Mouse (Mus musculus) CH12.LX (cell line): ENCODE results near the gene Tmem274. TPM values are rescaled to one million over a fixed set of nuclear protein-coding genes. Genes with fewer than 3 reads are reported as not detected.

Experiments
- DNase-seq: peaks from one replicate; pipeline ENCODE4 v3.0.0-alpha.2; 2013; ENCODE audit errors: extremely low read depth
- H3K27ac ChIP-seq: 2 replicates; pipeline ENCODE4 v1.5.1; 2012; ENCODE audit warnings: low read depth, mild to moderate bottlenecking, control low read depth, moderate library complexity; ENCODE audit not compliant: insufficient read depth
- H3K27me3 ChIP-seq: replicated peaks from 2 replicates; pipeline ENCODE3; 2012; ENCODE audit warnings: inconsistent platforms
- H3K36me3 ChIP-seq, 2 experiments: replicated peaks in 1 of 2; 2 replicates each; pipeline versions ENCODE3 to v1.6.1; 2012; ENCODE audit warnings: inconsistent platforms in 1 of 2, low read length in 1 of 2, mild to moderate bottlenecking in 1 of 2, mixed read lengths in 1 of 2, moderate library complexity in 1 of 2; ENCODE audit not compliant: control insufficient read depth in 1 of 2, insufficient read depth in 1 of 2
- H3K4me1 ChIP-seq, 2 experiments: 2 replicates each; pipeline ENCODE4 v1.6.1; 2012; ENCODE audit warnings: inconsistent platforms in 1 of 2, moderate library complexity in 1 of 2; ENCODE audit not compliant: insufficient read depth in 2 of 2, control insufficient read depth in 1 of 2
- H3K4me2 ChIP-seq: 2 replicates; pipeline ENCODE4 v1.6.1; 2012; ENCODE audit warnings: low read depth, mild to moderate bottlenecking, control low read depth; ENCODE audit not compliant: poor library complexity, insufficient read depth, severe bottlenecking
- H3K4me3 ChIP-seq, 3 experiments: fragments of 150-350 bp in 1 of 3; sonication (generic) in 1 of 3; replicated peaks in 1 of 3; 2 replicates each; pipeline versions ENCODE3 to v1.5.1; 2011 to 2012; ENCODE audit warnings: low read depth in 2 of 3, low read length in 2 of 3, mild to moderate bottlenecking in 2 of 3, moderate library complexity in 2 of 3, control low read depth in 1 of 3, improper control_type of control experiment in 1 of 3, inconsistent platforms in 1 of 3, mixed read lengths in 1 of 3; ENCODE audit not compliant: poor library complexity in 1 of 3
- H3K79me2 ChIP-seq: replicated peaks from 2 replicates; pipeline ENCODE4 v1.6.1; 2012; ENCODE audit warnings: mild to moderate bottlenecking, moderate library complexity; ENCODE audit not compliant: control insufficient read depth, poor library complexity, insufficient read depth, severe bottlenecking; ENCODE audit errors: extremely low read depth
- H3K9ac ChIP-seq: 2 replicates; pipeline ENCODE4 v1.6.1; 2012; ENCODE audit warnings: low read depth, mild to moderate bottlenecking, control low read depth, moderate library complexity; ENCODE audit not compliant: insufficient read depth
- H3K9me3 ChIP-seq: replicated peaks from 2 replicates; pipeline ENCODE3; 2012; ENCODE audit warnings: low read length, inconsistent platforms, mixed read lengths
- BHLHE40 ChIP-seq: IDR thresholded peaks from 2 replicates; pipeline ENCODE4 v1.6.1; 2011; ENCODE audit warnings: mild to moderate bottlenecking, low read depth, low read length, improper control_type of control experiment
- CHD1 ChIP-seq: IDR thresholded peaks from 2 replicates; pipeline ENCODE4 v1.6.1; 2012; ENCODE audit warnings: low read depth, low read length, improper control_type of control experiment, inconsistent platforms
- CHD2 ChIP-seq: IDR thresholded peaks from 2 replicates; pipeline ENCODE4 v1.6.1; 2011; ENCODE audit warnings: low read length, improper control_type of control experiment
- CTCF ChIP-seq, 2 experiments: IDR thresholded peaks in 1 of 2; conservative IDR thresholded peaks in 1 of 2; 2 replicates each; pipeline ENCODE4 v1.5.1; 2011 to 2012; ENCODE audit warnings: low read depth in 2 of 2, low read length in 2 of 2, improper control_type of control experiment in 1 of 2, inconsistent platforms in 1 of 2, mild to moderate bottlenecking in 1 of 2, moderate library complexity in 1 of 2
- E2F4 ChIP-seq: IDR thresholded peaks from 2 replicates; pipeline ENCODE4 v1.6.1; 2011; ENCODE audit warnings: low read depth, low read length, improper control_type of control experiment; ENCODE audit not compliant: insufficient replicate concordance
- ELF1 ChIP-seq: IDR thresholded peaks from 2 replicates; pipeline ENCODE4 v1.6.1; 2014; ENCODE audit warnings: low read depth, mild to moderate bottlenecking, inconsistent platforms, low read length, improper control_type of control experiment
- EP300 ChIP-seq: IDR thresholded peaks from 2 replicates; pipeline ENCODE4 v1.6.1; 2011; ENCODE audit warnings: low read length, improper control_type of control experiment
- ETS1 ChIP-seq: conservative IDR thresholded peaks from 2 replicates; pipeline ENCODE4 v1.6.1; 2012; ENCODE audit warnings: low read depth, mild to moderate bottlenecking, inconsistent platforms, low read length, improper control_type of control experiment, moderate library complexity
- GABPA ChIP-seq: IDR thresholded peaks from 2 replicates; pipeline ENCODE4 v1.6.1; 2012; ENCODE audit warnings: low read depth, low read length, improper control_type of control experiment, inconsistent platforms; ENCODE audit not compliant: insufficient replicate concordance
- HCFC1 ChIP-seq: IDR thresholded peaks from 2 replicates; pipeline ENCODE4 v1.6.1; 2012; ENCODE audit warnings: low read depth, mild to moderate bottlenecking, inconsistent platforms, low read length, improper control_type of control experiment
- IRF4 ChIP-seq: IDR thresholded peaks from 2 replicates; pipeline ENCODE4 v1.6.1; 2014; ENCODE audit warnings: low read depth, mild to moderate bottlenecking, inconsistent platforms, low read length, improper control_type of control experiment
- JUN ChIP-seq: IDR thresholded peaks from 2 replicates; pipeline ENCODE4 v1.6.1; 2011; ENCODE audit warnings: low read depth, mild to moderate bottlenecking, low read length, improper control_type of control experiment, moderate library complexity; ENCODE audit not compliant: insufficient read depth
- JUND ChIP-seq: conservative IDR thresholded peaks from 2 replicates; pipeline ENCODE4 v1.6.1; 2011; ENCODE audit warnings: low read depth, low read length, improper control_type of control experiment
- KAT2A ChIP-seq: IDR thresholded peaks from 2 replicates; pipeline ENCODE4 v1.6.1; 2012; ENCODE audit warnings: low read length, improper control_type of control experiment, inconsistent platforms; ENCODE audit not compliant: insufficient replicate concordance
- MAFK ChIP-seq: IDR thresholded peaks from 2 replicates; pipeline ENCODE4 v1.6.1; 2011; ENCODE audit warnings: low read length, improper control_type of control experiment; ENCODE audit not compliant: insufficient replicate concordance
- MAX ChIP-seq: IDR thresholded peaks from 2 replicates; pipeline ENCODE4 v1.6.1; 2011; ENCODE audit warnings: low read length, improper control_type of control experiment
- MAZ ChIP-seq: IDR thresholded peaks from 2 replicates; pipeline ENCODE4 v1.6.1; 2012; ENCODE audit warnings: low read depth, mild to moderate bottlenecking, inconsistent platforms, low read length, improper control_type of control experiment, moderate library complexity
- MEF2A ChIP-seq: IDR thresholded peaks from 2 replicates; pipeline ENCODE4 v1.6.1; 2014; ENCODE audit warnings: low read depth, mild to moderate bottlenecking, inconsistent platforms, low read length, improper control_type of control experiment, borderline replicate concordance
- MXI1 ChIP-seq: IDR thresholded peaks from 2 replicates; pipeline ENCODE4 v1.6.1; 2011; ENCODE audit warnings: mild to moderate bottlenecking, low read depth, low read length, improper control_type of control experiment
- MYC ChIP-seq: IDR thresholded peaks from 2 replicates; pipeline ENCODE4 v1.6.1; 2011; ENCODE audit warnings: low read depth, mild to moderate bottlenecking, improper control_type of control experiment, low read length
- NELFE ChIP-seq: IDR thresholded peaks from 2 replicates; pipeline ENCODE4 v1.6.1; 2011; ENCODE audit warnings: low read depth, low read length, improper control_type of control experiment
- NRF1 ChIP-seq: IDR thresholded peaks from 2 replicates; pipeline ENCODE4 v1.6.1; 2014; ENCODE audit warnings: low read depth, mild to moderate bottlenecking, inconsistent platforms, low read length, improper control_type of control experiment, moderate library complexity
- PAX5 ChIP-seq: IDR thresholded peaks from 2 replicates; pipeline ENCODE4 v1.6.1; 2012; ENCODE audit warnings: low read length, inconsistent platforms, mixed read lengths
- POLR2A ChIP-seq: IDR thresholded peaks from 2 replicates; pipeline ENCODE4 v1.6.1; 2011; ENCODE audit warnings: low read depth, mild to moderate bottlenecking, improper control_type of control experiment, low read length
- POLR2AphosphoS2 ChIP-seq: IDR thresholded peaks from 2 replicates; pipeline ENCODE4 v1.6.1; 2011; ENCODE audit warnings: low read depth, low read length, improper control_type of control experiment
- RCOR1 ChIP-seq: conservative IDR thresholded peaks from 2 replicates; pipeline ENCODE4 v1.6.1; 2012; ENCODE audit warnings: low read depth, mild to moderate bottlenecking, inconsistent platforms, low read length, improper control_type of control experiment
- SIN3A ChIP-seq: IDR thresholded peaks from 2 replicates; pipeline ENCODE4 v1.6.1; 2012; ENCODE audit warnings: low read length, improper control_type of control experiment, inconsistent platforms
- SMC3 ChIP-seq: IDR thresholded peaks from 2 replicates; pipeline ENCODE4 v1.6.1; 2011; ENCODE audit warnings: low read depth, low read length, improper control_type of control experiment
- TBP ChIP-seq: conservative IDR thresholded peaks from 2 replicates; pipeline ENCODE4 v1.6.1; 2011; ENCODE audit warnings: low read depth, low read length, improper control_type of control experiment
- TCF12 ChIP-seq: IDR thresholded peaks from 2 replicates; pipeline ENCODE4 v1.6.1; 2014; ENCODE audit warnings: low read depth, mild to moderate bottlenecking, inconsistent platforms, low read length, improper control_type of control experiment
- UBTF ChIP-seq: IDR thresholded peaks from 2 replicates; pipeline ENCODE4 v1.6.1; 2012; ENCODE audit warnings: low read depth, mild to moderate bottlenecking, inconsistent platforms, low read length, improper control_type of control experiment, moderate library complexity
- USF1 ChIP-seq: IDR thresholded peaks from 2 replicates; pipeline ENCODE4 v1.6.1; 2014; ENCODE audit warnings: low read depth, mild to moderate bottlenecking, inconsistent platforms, low read length, improper control_type of control experiment
- ZC3H11A ChIP-seq: IDR thresholded peaks from 2 replicates; pipeline ENCODE4 v1.6.1; 2012; ENCODE audit warnings: low read depth, mild to moderate bottlenecking, inconsistent platforms, low read length, improper control_type of control experiment
- ZKSCAN1 ChIP-seq: IDR thresholded peaks from 2 replicates; pipeline ENCODE4 v1.6.1; 2012; ENCODE audit warnings: low read depth, inconsistent platforms, low read length, improper control_type of control experiment, borderline replicate concordance
- ZMIZ1 ChIP-seq: IDR thresholded peaks from 2 replicates; pipeline ENCODE4 v1.6.1; 2012; ENCODE audit warnings: low read depth, mild to moderate bottlenecking, inconsistent platforms, low read length, improper control_type of control experiment
- ZNF384 ChIP-seq: IDR thresholded peaks from 2 replicates; pipeline ENCODE4 v1.6.1; 2012; ENCODE audit warnings: low read depth, low read length, improper control_type of control experiment, inconsistent platforms
- dilution Hi-C: fragments of 300-500 bp; cut with MboI; formaldehyde crosslinking; loops from 2 replicates; pipeline ENCODE4 v1.14.3; 2020; ENCODE audit warnings: low sequenced_read_pairs; ENCODE audit not compliant: extremely low pct_unique_long_range_greater_than_20kb, extremely low pct_ligation_motif_present
- in situ Hi-C: fragments of 300-500 bp; cut with MboI; formaldehyde crosslinking; loops from 3 replicates; pipeline ENCODE4 v1.14.3; 2019; ENCODE audit warnings: low sequenced_read_pairs, low pct_ligation_motif_present, low pct_unique_long_range_greater_than_20kb, mixed read lengths
- polyA plus RNA-seq: library from polyadenylated mRNA; unstranded; fragments of >175 nt; gene quantifications from 2 replicates; pipeline ENCODE4 v1.2.1, GENCODE M21; 2012; ENCODE audit warnings: low read depth; ENCODE audit not compliant: insufficient read length
- total RNA-seq, 2 experiments: library from RNA; depleted of rRNA; stranded (reverse); fragments of 300-350 nt in 1 of 2; fragments of >200 nt in 1 of 2; gene quantifications; 2 replicates each; pipeline ENCODE4 v1.2.3; 2012 to 2014

Tmem274 gene
- total and polyA plus RNA-seq, 3 experiments = not detected

DNA sequence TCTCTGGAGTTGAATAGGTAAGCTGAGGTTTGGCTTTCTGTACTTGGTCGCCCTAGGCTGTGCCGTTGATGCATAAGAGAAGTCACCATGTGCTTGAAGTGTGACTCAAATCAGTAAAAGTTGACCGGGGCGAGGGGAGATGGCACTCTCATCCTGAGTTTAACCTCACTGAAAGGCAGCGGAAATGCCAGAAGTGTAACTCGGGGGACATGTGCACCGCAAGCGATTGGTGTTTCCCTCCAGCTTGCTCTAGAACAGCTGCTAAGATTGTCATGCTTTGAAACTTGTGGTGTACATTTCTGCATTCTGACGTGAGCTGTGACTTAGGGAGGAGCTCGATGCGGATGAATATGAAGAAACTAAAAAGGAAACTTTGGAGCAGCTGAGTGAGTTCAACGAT lies 10.6 kb downstream of the Tmem274 start:
- Histone ChIP-seq H3K4me1 (peaks cover 5 to 35% of the 10 kb centered on the region in 2 experiments; a peak in 3 of 4 replicates), H3K9me3 (peaks cover 9% of the 10 kb centered on the region), H3K4me3 (peak overlapping the region in 2 of 3 experiments; percentile 26 to 91), H3K79me2 (peaks cover 21% of the 10 kb centered on the region), H3K36me3 (peaks cover 37 to 52% of the 10 kb centered on the region in 2 experiments), H3K27ac (peak overlapping the region; percentile 63), H3K9ac (no peak overlapping the region; the same call in 1 of the 2 replicates), H3K27me3 (no peaks in the 10 kb centered on the region), H3K4me2 (peak overlapping the region; percentile 90)
- in situ Hi-C loops (no loop called here), dilution Hi-C loops (no loop called here)
- peak; percentile 86 for DNase-seq
- no peak for TF ChIP-seq GABPA
- TF ChIP-seq TCF12 = peak; percentile 78
- TF ChIP-seq ZNF384 = no peak
- TF ChIP-seq POLR2A = peak; percentile 48; the same call in 1 of the 2 replicates
- TF ChIP-seq KAT2A = no peak
- TF ChIP-seq MAZ = peak; percentile 59; the same call in 1 of the 2 replicates
- no peak for TF ChIP-seq TBP
- TF ChIP-seq CHD1 = no peak
- peak; percentile 98 for TF ChIP-seq ETS1
- peak; percentile 50 for TF ChIP-seq HCFC1
- peak; percentile 97 for TF ChIP-seq MAX
- no peak for TF ChIP-seq POLR2AphosphoS2
- no peak for TF ChIP-seq ZKSCAN1
- peak; percentile 98 for TF ChIP-seq SIN3A
- TF ChIP-seq RCOR1 = 0 out of 2 replicates have a peak, but pooled peaks have one; percentile 68
- peak; percentile 46; the same call in 1 of the 2 replicates for TF ChIP-seq MAFK
- TF ChIP-seq BHLHE40 = peak; percentile 89
- no peak for TF ChIP-seq UBTF
- 0 out of 2 replicates have a peak, but pooled peaks have one; percentile 27 for TF ChIP-seq ZMIZ1
- TF ChIP-seq CHD2 = peak; percentile 44; the same call in 1 of the 2 replicates
- TF ChIP-seq MEF2A = peak; percentile 69
- peak; percentile 25 for TF ChIP-seq JUN
- peak; percentile 61; the same call in 1 of the 2 replicates for TF ChIP-seq ELF1
- TF ChIP-seq EP300 = no peak; the same call in none of the 2 replicates
- TF ChIP-seq JUND = peak; percentile 87
- no peak for TF ChIP-seq E2F4
- TF ChIP-seq PAX5 = no peak
- peak; percentile 97 for TF ChIP-seq MYC
- TF ChIP-seq NRF1 = no peak
- TF ChIP-seq CTCF (conservative IDR thresholded peaks at IDR 0.05 in 1 of 2, IDR thresholded peaks at IDR 0.05 in 1 of 2; ENCODE audit: low read depth in 2 of 2, low read length in 2 of 2) = no peak
- no peak for TF ChIP-seq SMC3
- TF ChIP-seq IRF4 = peak; percentile 93
- no peak for TF ChIP-seq ZC3H11A
- TF ChIP-seq USF1 = no peak
- TF ChIP-seq NELFE = 0 out of 2 replicates have a peak, but pooled peaks have one; percentile 17
- peak; percentile 93 for TF ChIP-seq MXI1
